Mouse (Mus musculus): Measurements from ENCODE around the gene Tmem108. TPM values are rescaled to one million over a fixed set of nuclear protein-coding genes. Genes with fewer than 3 reads are reported as not detected.

Tmem108 gene
- polyA plus RNA-seq, 1 experiment from 2014 or later: 3.3 TPM

DNA sequence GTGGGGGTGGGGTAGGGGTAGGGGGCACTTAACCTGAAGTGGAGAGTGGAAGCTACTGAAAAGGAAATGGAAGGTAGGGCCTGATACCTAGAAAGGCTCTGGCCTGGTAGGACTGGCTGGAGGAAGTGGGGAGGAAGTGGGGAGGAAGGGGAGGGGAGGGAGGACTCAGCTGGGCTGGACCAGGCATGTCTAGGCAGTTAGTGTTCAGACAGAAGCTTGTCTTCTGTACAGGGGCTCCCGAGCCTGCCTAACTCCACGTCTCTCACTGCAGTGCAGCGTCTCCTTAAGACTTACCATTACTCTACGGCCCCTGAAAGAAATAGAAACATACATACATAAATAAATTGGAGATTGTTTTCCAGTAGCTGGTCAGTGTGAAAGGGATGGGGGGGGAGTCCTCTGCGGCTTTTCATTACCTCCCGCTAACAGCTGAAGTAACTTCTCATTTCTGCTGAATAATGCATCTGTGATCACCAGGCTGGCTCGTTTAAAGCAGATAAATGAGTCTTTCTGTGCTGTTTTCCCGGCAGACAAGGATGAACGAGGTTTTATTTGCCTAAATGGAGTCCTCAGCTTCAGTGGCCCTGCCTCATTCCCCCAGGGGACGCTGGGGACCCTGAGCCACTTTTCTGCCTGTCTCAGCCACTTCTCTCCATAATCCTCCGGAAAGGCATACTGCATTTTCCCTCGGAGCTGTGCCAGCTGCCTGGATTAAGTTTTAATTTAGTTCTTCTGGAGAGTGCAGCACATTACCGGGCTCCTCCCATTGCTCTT lies 287.5 kb downstream of the Tmem108 start:
- H3K4me2 ChIP-seq (replicated peaks; ENCODE audit: low read depth): no peak overlapping the region; the same call in 1 of the 2 replicates
- 43% methylated on average over 13 of the region's 13 CpGs for WGBS
- no peaks in the 10 kb centered on the region for H3K36me3 ChIP-seq (ENCODE audit: control insufficient read depth, insufficient read depth)
- no peak for TF ChIP-seq CTCF (IDR thresholded peaks at IDR 0.05; ENCODE audit: low read depth)
- H3K4me3 ChIP-seq (ENCODE audit: low read depth, low read length): no peak overlapping the region
- ATAC-seq: no peak
- no peaks in the 10 kb centered on the region for H3K27me3 ChIP-seq (replicated peaks; ENCODE audit: control insufficient read depth, insufficient read depth, low read length)
- no peak overlapping the region for H3K9ac ChIP-seq (ENCODE audit: low read depth, low read length)
- H3K4me1 ChIP-seq (replicated peaks; ENCODE audit: control insufficient read depth, insufficient read depth, low read length): no peaks in the 10 kb centered on the region
- H3K27ac ChIP-seq (ENCODE audit: low read depth, low read length): no peak overlapping the region
- H3K9me3 ChIP-seq (ENCODE audit: control insufficient read depth): no peaks in the 10 kb centered on the region

DNA sequence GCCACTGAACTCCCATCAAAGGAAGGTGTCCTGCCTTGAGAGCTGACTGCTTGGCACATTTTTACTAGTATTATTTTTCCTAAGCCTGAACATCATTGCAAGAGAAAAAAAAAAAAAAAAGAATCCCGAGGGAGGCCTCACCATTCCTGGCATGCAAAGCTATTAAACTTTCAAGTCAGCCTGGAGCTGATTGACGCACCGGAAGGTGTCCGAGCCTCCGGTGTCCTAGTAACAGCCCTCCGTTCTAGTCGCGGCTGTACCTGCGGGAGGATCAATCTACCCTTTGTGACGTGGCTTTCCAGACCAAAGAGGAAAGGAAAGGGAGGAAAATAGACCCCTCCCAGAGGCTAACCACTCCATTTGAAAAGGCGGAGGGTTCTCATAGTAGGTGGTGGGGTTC lies 289.9 kb downstream of the Tmem108 start:
- Histone ChIP-seq H3K9me3 (ENCODE audit: control insufficient read depth) (no peaks in the 10 kb centered on the region), H3K9ac (ENCODE audit: low read depth, low read length) (no peak overlapping the region), H3K4me3 (ENCODE audit: low read depth, low read length) (no peak overlapping the region), H3K4me2 (replicated peaks; ENCODE audit: low read depth) (peak overlapping the region; percentile 17; the same call in 1 of the 2 replicates), H3K4me1 (replicated peaks; ENCODE audit: control insufficient read depth, insufficient read depth, low read length) (no peaks in the 10 kb centered on the region), H3K27me3 (replicated peaks; ENCODE audit: control insufficient read depth, insufficient read depth, low read length) (no peaks in the 10 kb centered on the region), H3K36me3 (ENCODE audit: control insufficient read depth, insufficient read depth) (no peaks in the 10 kb centered on the region), H3K27ac (ENCODE audit: low read depth, low read length) (no peak overlapping the region)
- TF ChIP-seq CTCF (IDR thresholded peaks at IDR 0.05; ENCODE audit: low read depth): no peak
- no peak for ATAC-seq
- WGBS: 20% methylated on average over 11 of the region's 11 CpGs

GRCm38 (mm10) chr9:103469516-103469915 lies 292.1 kb downstream of the Tmem108 start:
- H3K9me3 ChIP-seq (ENCODE audit: control insufficient read depth): no peaks in the 10 kb centered on the region
- H3K4me3 ChIP-seq (ENCODE audit: low read depth, low read length): no peak overlapping the region
- no peaks in the 10 kb centered on the region for H3K4me1 ChIP-seq (replicated peaks; ENCODE audit: control insufficient read depth, insufficient read depth, low read length)
- no peak for ATAC-seq
- no peak overlapping the region for H3K9ac ChIP-seq (ENCODE audit: low read depth, low read length)
- no peak overlapping the region for H3K27ac ChIP-seq (ENCODE audit: low read depth, low read length)
- no peaks in the 10 kb centered on the region for H3K36me3 ChIP-seq (ENCODE audit: control insufficient read depth, insufficient read depth)
- no peak overlapping the region for H3K4me2 ChIP-seq (replicated peaks; ENCODE audit: low read depth)
- no peaks in the 10 kb centered on the region for H3K27me3 ChIP-seq (replicated peaks; ENCODE audit: control insufficient read depth, insufficient read depth, low read length)
- peak; percentile 70 for TF ChIP-seq CTCF (IDR thresholded peaks at IDR 0.05; ENCODE audit: low read depth)
- 64% methylated on average over 5 of the region's 5 CpGs for WGBS

DNA sequence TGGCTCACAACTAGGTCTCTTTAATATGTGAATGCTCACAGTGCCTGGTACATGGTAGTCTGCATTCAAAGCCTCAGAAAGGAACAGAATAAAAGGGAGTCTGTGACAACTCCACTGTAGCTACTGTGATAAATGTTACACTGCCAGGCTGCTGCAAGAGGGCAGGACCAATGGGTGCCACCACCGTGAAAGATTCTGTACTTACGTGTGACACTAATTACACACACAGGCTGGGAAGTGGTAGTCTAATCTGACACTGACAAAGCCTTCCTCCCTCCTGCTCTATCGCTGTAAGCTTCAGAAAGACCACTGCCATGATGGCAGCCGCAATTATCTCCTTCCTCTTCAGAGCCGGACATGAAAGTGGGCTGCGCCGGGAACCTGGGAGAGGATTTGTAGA lies 292.7 kb downstream of the Tmem108 start:
- Histone ChIP-seq H3K4me2 (replicated peaks; ENCODE audit: low read depth) (no peak overlapping the region), H3K4me1 (replicated peaks; ENCODE audit: control insufficient read depth, insufficient read depth, low read length) (no peaks in the 10 kb centered on the region), H3K36me3 (ENCODE audit: control insufficient read depth, insufficient read depth) (no peaks in the 10 kb centered on the region), H3K27ac (ENCODE audit: low read depth, low read length) (no peak overlapping the region), H3K27me3 (replicated peaks; ENCODE audit: control insufficient read depth, insufficient read depth, low read length) (no peaks in the 10 kb centered on the region), H3K4me3 (ENCODE audit: low read depth, low read length) (no peak overlapping the region), H3K9ac (ENCODE audit: low read depth, low read length) (no peak overlapping the region), H3K9me3 (ENCODE audit: control insufficient read depth) (no peaks in the 10 kb centered on the region)
- WGBS: 85% methylated on average over 7 of the region's 7 CpGs
- no peak for TF ChIP-seq CTCF (IDR thresholded peaks at IDR 0.05; ENCODE audit: low read depth)
- ATAC-seq: no peak

GRCm38 (mm10) chr9:103465711-103466220 lies 295.9 kb downstream of the Tmem108 start:
- no peaks in the 10 kb centered on the region for H3K27me3 ChIP-seq (replicated peaks; ENCODE audit: control insufficient read depth, insufficient read depth, low read length)
- H3K4me1 ChIP-seq (replicated peaks; ENCODE audit: control insufficient read depth, insufficient read depth, low read length): no peaks in the 10 kb centered on the region
- no peak overlapping the region for H3K9ac ChIP-seq (ENCODE audit: low read depth, low read length)
- ATAC-seq: no peak
- no peak overlapping the region for H3K4me2 ChIP-seq (replicated peaks; ENCODE audit: low read depth)
- no peaks in the 10 kb centered on the region for H3K9me3 ChIP-seq (ENCODE audit: control insufficient read depth)
- TF ChIP-seq CTCF (IDR thresholded peaks at IDR 0.05; ENCODE audit: low read depth): no peak
- 77% methylated on average over 13 of the region's 13 CpGs for WGBS
- no peak overlapping the region for H3K27ac ChIP-seq (ENCODE audit: low read depth, low read length)
- no peak overlapping the region for H3K4me3 ChIP-seq (ENCODE audit: low read depth, low read length)
- no peaks in the 10 kb centered on the region for H3K36me3 ChIP-seq (ENCODE audit: control insufficient read depth, insufficient read depth)

DNA sequence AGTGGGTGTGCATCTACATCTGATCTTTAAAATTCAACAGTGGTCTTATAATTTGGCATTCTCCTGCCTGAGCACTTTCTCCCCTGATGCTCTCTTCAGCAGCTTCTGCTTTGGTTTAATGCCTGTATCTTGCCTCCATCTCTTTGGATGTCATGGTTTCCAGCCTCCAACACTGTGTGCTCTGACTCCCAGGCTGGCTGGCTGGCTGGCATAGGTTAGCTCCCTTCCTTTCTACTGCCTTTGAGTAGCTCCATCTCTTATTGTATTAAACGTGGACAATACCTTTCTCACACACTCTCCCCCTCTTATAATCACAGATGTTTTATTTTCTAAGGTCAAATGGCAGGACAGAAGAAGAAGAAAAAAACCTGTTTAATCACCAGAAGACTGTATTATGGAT lies 296.3 kb downstream of the Tmem108 start:
- no peaks in the 10 kb centered on the region for H3K36me3 ChIP-seq (ENCODE audit: control insufficient read depth, insufficient read depth)
- no peaks in the 10 kb centered on the region for H3K9me3 ChIP-seq (ENCODE audit: control insufficient read depth)
- H3K4me3 ChIP-seq (ENCODE audit: low read depth, low read length): no peak overlapping the region
- 44% methylated on average over 1 of the region's 1 CpGs for WGBS
- H3K4me2 ChIP-seq (replicated peaks; ENCODE audit: low read depth): no peak overlapping the region
- no peaks in the 10 kb centered on the region for H3K4me1 ChIP-seq (replicated peaks; ENCODE audit: control insufficient read depth, insufficient read depth, low read length)
- TF ChIP-seq CTCF (IDR thresholded peaks at IDR 0.05; ENCODE audit: low read depth): no peak
- H3K27me3 ChIP-seq (replicated peaks; ENCODE audit: control insufficient read depth, insufficient read depth, low read length): no peaks in the 10 kb centered on the region
- no peak overlapping the region for H3K27ac ChIP-seq (ENCODE audit: low read depth, low read length)
- no peak for ATAC-seq
- H3K9ac ChIP-seq (ENCODE audit: low read depth, low read length): no peak overlapping the region
